Mouse (Mus musculus) heart, adult 2 months (tissue): ENCODE measurements around the gene Atrnl1. TPM values are rescaled to one million over a fixed set of nuclear protein-coding genes. Genes with fewer than 3 reads are reported as not detected.

Experiments used
- DNase-seq, 2 experiments: peaks; one replicate each; pipeline ENCODE4 v3.0.0; 2021
- H3K27ac ChIP-seq: fragments of 200-600 bp; 2 replicates; pipeline ENCODE4 v1.8.1; 2022
- H3K27me3 ChIP-seq: fragments of 200-500 bp; 2 replicates; pipeline ENCODE4 v1.6.1; 2012; ENCODE audit warnings: mild to moderate bottlenecking, low read length, inconsistent platforms, mixed read lengths; ENCODE audit not compliant: control insufficient read depth, insufficient read depth
- H3K36me3 ChIP-seq: fragments of 200-500 bp; 2 replicates; pipeline ENCODE4 v1.6.1; 2012; ENCODE audit warnings: low read length, inconsistent platforms; ENCODE audit not compliant: control insufficient read depth, insufficient read depth
- H3K4me1 ChIP-seq: fragments of 200-500 bp; 2 replicates; pipeline ENCODE4 v1.6.1; 2011; ENCODE audit warnings: low read length; ENCODE audit not compliant: control insufficient read depth, insufficient read depth
- H3K4me3 ChIP-seq: fragments of 200-600 bp; 2 replicates; pipeline ENCODE4 v1.8.1; 2022
- H3K79me2 ChIP-seq: fragments of 200-500 bp; replicated peaks from 2 replicates; pipeline ENCODE4 v1.6.1; 2012; ENCODE audit warnings: mild to moderate bottlenecking, inconsistent platforms, low read length, moderate library complexity, mixed read lengths; ENCODE audit not compliant: control insufficient read depth, insufficient read depth
- H3K9ac ChIP-seq: fragments of 200-500 bp; 2 replicates; pipeline ENCODE4 v1.6.1; 2012; ENCODE audit warnings: low read depth, mild to moderate bottlenecking, control low read depth, inconsistent platforms, low read length, mixed read lengths
- CTCF ChIP-seq: fragments of 200-600 bp; IDR thresholded peaks from 2 replicates; pipeline ENCODE4 v1.8.1; 2022; ENCODE audit warnings: antibody characterized with exemption, mild to moderate bottlenecking, moderate library complexity
- EP300 ChIP-seq: fragments of 200-500 bp; IDR thresholded peaks from 2 replicates; pipeline ENCODE4 v1.6.1; 2011; ENCODE audit warnings: low read depth, low read length, control low read depth; ENCODE audit not compliant: insufficient read depth
- POLR2A ChIP-seq: fragments of 200-500 bp; IDR thresholded peaks from 2 replicates; pipeline ENCODE4 v1.6.1; 2011; ENCODE audit warnings: mild to moderate bottlenecking, low read depth, low read length, control low read depth; ENCODE audit not compliant: insufficient read depth
- WGBS: fragments of 180-500 bp; shearing (Covaris S2); methylation state at CpG from one replicate; pipeline ENCODE4 v1.1.7; 2018; 5-methylcytosine and 5-hydroxymethylcytosine counted together
- intact Hi-C: fragments of 180-260 bp; cut with DNase I; formaldehyde crosslinking; loops from one replicate; pipeline ENCODE4 v1.15.1; 2025
- polyA plus RNA-seq: library from polyadenylated mRNA; depleted of rRNA; stranded (reverse); fragments of >200 nt; gene quantifications from 2 replicates; pipeline ENCODE4 v1.2.3, GENCODE M21; 2012
- total RNA-seq, 2 experiments: library from RNA; stranded (reverse); gene quantifications; 2 replicates each; pipeline ENCODE4 v1.2.3; 2021

The Atrnl1 gene
- total and polyA plus RNA-seq, 3 experiments: 6.3 to 14.2 (median 13.4) TPM

DNA sequence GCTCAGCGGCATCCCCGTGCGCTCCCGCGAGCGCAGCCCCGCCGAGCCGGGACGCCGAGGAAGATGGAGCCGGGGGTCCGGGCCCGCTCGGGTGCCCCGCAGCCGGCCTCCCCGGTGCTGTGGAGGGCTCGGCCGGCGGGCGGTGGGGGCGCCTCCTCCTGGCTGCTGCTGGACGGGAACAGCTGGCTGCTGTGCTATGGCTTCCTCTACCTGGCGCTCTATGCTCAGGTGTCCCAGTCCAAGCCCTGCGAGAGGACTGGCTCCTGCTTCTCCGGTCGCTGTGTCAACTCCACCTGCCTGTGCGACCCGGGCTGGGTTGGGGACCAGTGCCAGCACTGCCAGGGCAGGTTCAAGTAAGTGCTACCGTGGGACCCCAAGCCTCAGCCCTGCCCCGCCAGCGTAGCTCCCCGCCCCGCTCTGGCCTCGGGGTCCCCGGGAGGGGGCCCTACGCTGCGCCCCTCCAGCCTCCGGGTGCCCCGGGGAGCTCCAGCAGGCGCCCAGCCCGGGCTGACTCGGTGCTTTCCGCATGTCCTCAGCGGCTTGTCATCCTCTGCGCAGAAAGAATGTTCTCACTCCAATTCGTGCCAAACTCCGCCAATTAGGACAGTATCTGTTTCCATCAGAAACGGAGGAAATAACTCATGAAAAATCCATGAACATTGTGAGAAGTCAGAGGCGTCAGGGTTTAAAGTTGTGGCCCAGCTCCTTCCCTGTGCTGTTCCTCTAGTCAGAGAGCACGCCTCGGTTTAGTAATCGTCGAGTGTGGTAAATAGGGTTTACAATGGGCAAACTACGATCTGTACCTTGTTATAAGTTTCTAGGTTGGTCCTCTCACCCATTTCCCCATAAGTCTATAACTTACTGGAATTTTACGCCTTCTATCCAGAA lies 701 bp downstream of the Atrnl1 start:
- intact Hi-C loops: loop anchor here (5.0 to 10.0 kb wide), 2 partner anchors 207 to 249 kb away; partner anchors contain the start of gene Fam160b1
- Histone ChIP-seq H3K4me3 (peak overlapping the region; percentile 95), H3K27me3 (no peaks in the 10 kb centered on the region), H3K4me1 (peaks cover 2% of the 10 kb centered on the region; the same call in 1 of the 2 replicates), H3K79me2 (no peaks in the 10 kb centered on the region), H3K36me3 (no peaks in the 10 kb centered on the region; the same call in 1 of the 2 replicates), H3K27ac (peak overlapping the region; percentile 99), H3K9ac (peak overlapping the region; percentile 76)
- WGBS: 2% methylated on average over 57 of the region's 57 CpGs
- no peak for TF ChIP-seq POLR2A
- peak; percentile 56 for TF ChIP-seq CTCF
- TF ChIP-seq EP300: no peak
- peak in 1 of 2 experiments; percentile 75 for DNase-seq

DNA sequence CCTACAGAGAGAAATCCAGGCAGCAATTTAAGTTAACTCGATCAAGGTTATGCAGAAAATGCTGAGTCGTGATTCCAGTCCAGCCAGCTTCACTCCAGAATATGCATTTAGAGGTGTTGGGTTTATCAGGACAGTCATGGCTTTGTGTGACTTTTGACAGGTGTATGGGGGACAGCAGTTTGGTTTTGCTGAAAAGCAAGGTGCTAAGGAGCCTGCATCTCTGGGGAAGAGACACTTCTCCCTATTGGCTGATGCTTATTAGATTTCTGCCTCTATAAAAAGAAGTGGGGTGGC lies 1.3 kb downstream of the Atrnl1 start:
- no peaks in the 10 kb centered on the region for H3K27me3 ChIP-seq
- H3K79me2 ChIP-seq: 0 out of 2 replicates have a peak, but pooled peaks cover under 1% of the 10 kb centered on the region
- peaks cover 2% of the 10 kb centered on the region; the same call in 1 of the 2 replicates for H3K4me1 ChIP-seq
- no peak for DNase-seq
- H3K4me3 ChIP-seq: peak overlapping the region; percentile 95
- peak overlapping the region; percentile 99; the same call in 1 of the 2 replicates for H3K27ac ChIP-seq
- peak overlapping the region; percentile 1 for H3K9ac ChIP-seq
- TF ChIP-seq CTCF (no peak), EP300 (no peak), POLR2A (no peak)
- no peaks in the 10 kb centered on the region; the same call in 1 of the 2 replicates for H3K36me3 ChIP-seq
- WGBS: 15% methylated on average over 2 of the region's 2 CpGs
- intact Hi-C loops: loop anchor here (5.0 to 10.0 kb wide), 2 partner anchors 207 to 250 kb away; partner anchors contain the start of gene Fam160b1

DNA sequence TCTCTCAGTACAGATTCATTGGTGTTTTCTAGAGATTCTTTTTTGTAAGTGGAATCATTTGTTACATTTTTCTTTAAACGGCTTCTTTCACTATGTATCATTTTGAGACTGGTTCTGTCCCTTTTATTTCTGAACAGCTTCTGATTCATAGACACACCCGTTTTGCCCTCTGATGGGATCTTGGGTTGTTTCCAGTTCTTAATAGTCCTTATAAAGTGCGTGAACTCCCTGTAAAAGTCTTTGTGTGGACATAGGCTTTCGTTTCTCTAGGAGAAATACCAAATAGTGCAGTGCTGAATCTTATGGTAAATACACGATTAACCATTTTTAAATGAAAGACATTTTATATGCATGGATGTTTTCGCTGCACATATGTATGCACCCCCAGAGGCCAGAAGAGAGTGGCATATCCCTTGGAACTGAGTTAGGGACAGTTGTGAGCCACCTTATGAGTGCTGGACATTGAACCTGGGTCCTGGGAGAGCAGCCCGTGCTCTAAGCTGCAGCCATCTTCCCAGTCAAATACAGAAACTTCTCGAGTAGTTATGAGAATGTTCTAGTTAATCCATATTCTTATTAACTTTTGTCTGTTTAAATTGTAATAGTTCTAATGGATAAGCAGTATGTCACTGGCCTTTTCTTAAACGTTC lies 5.3 kb downstream of the Atrnl1 start:
- Histone ChIP-seq H3K4me3 (no peak overlapping the region), H3K36me3 (no peaks in the 10 kb centered on the region; the same call in 1 of the 2 replicates), H3K27ac (no peak overlapping the region), H3K4me1 (no peaks in the 10 kb centered on the region; the same call in 1 of the 2 replicates), H3K9ac (no peak overlapping the region), H3K27me3 (no peaks in the 10 kb centered on the region), H3K79me2 (peaks cover 4% of the 10 kb centered on the region; the same call in 1 of the 2 replicates)
- intact Hi-C loops: loop anchor here (10.0 kb wide), 1 partner anchor 211 kb away; no protein-coding TSS in a partner anchor
- no peak for DNase-seq
- TF ChIP-seq POLR2A: no peak
- no peak for TF ChIP-seq EP300
- TF ChIP-seq CTCF: no peak
- 77% methylated on average over 9 of the region's 9 CpGs for WGBS

DNA sequence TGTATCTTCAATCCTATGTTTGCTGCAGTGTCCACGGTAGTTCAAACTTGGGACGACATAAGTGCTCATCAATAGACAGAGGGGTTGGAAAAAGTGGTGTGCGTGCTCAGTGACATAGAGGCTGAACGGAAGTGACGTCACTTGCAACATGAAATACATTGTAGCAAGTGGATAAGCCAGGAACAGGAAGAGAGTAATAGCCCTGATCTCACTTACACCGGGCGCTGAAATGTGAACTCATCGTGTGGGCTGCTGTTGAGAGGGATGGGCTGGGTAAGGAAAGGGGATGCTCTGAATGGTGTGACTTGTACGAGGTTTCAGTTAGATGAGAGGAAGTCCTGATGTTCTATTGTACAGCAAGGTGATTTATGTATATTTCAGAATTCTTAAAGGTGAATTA lies 8.3 kb downstream of the Atrnl1 start:
- Histone ChIP-seq H3K9ac (no peak overlapping the region), H3K4me3 (no peak overlapping the region), H3K79me2 (peaks cover 4% of the 10 kb centered on the region; the same call in 1 of the 2 replicates), H3K27ac (no peak overlapping the region), H3K4me1 (no peaks in the 10 kb centered on the region; the same call in 1 of the 2 replicates), H3K27me3 (no peaks in the 10 kb centered on the region), H3K36me3 (no peaks in the 10 kb centered on the region; the same call in 1 of the 2 replicates)
- 81% methylated on average over 9 of the region's 9 CpGs for WGBS
- no peak for TF ChIP-seq CTCF
- no peak for TF ChIP-seq POLR2A
- no peak for TF ChIP-seq EP300
- DNase-seq: no peak
- intact Hi-C loops: loop anchor here (10.0 kb wide), 1 partner anchor 214 kb away; no protein-coding TSS in a partner anchor

DNA sequence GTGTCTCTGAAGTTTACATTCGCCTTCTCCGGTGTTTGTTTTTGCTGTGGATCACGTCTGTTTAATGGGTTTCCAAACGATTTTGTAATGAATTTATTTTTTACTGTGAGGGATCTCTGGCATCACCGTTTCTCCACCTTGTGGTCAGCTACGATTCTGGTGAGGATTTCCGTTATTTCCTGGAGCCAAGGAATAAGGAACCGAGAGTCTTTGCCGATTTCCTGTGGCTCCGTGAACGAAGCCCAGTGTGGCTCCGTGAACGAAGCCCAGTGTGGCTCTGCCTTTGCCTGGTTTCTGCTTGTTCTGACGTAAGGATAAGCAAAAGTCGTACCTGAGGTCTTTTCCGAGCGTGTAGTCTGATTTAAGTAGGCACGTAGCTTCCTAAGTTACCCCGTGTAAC lies 11.0 kb downstream of the Atrnl1 start:
- DNase-seq: no peak
- intact Hi-C loops: no loop called here
- H3K36me3 ChIP-seq: no peaks in the 10 kb centered on the region
- no peak overlapping the region for H3K27ac ChIP-seq
- no peak for TF ChIP-seq POLR2A
- peak; percentile 33 for TF ChIP-seq CTCF
- TF ChIP-seq EP300: no peak
- H3K4me3 ChIP-seq: no peak overlapping the region
- 0 out of 2 replicates have a peak overlapping the region, but pooled peaks have one; percentile 38 for H3K9ac ChIP-seq
- no peaks in the 10 kb centered on the region for H3K27me3 ChIP-seq
- H3K79me2 ChIP-seq: peaks cover 8% of the 10 kb centered on the region
- no peaks in the 10 kb centered on the region; the same call in 1 of the 2 replicates for H3K4me1 ChIP-seq
- 78% methylated on average over 19 of the region's 19 CpGs for WGBS
